Mouse (Mus musculus): ENCODE measurements around the gene Stx17.

Gene Stx17

GRCm38 (mm10) chr4:48163851-48164250, 39.1 kb downstream of the Stx17 start:
- DNase-seq (ENCODE audit: low spot score), result no peak

DNA sequence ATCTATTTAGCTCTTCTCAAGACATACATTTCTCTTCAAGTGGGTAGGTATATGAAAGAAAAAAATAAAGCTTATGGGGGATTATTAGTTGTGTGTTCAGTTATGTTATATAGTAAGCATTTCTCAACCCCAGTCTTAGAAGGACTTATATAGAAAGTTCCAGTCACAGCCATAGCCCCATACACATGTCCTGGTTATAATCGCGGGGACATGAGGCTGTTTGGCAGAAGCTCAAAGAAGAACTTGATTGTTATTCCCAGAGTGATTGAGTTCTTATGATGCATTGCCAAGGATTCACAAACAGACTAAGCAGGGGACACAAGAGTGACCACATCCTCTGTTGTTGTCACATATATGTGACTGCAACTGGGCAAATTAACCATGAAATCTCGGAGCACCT, 51.0 kb downstream of the Stx17 start:
- DNase-seq (ENCODE audit: low spot score), result no peak

DNA sequence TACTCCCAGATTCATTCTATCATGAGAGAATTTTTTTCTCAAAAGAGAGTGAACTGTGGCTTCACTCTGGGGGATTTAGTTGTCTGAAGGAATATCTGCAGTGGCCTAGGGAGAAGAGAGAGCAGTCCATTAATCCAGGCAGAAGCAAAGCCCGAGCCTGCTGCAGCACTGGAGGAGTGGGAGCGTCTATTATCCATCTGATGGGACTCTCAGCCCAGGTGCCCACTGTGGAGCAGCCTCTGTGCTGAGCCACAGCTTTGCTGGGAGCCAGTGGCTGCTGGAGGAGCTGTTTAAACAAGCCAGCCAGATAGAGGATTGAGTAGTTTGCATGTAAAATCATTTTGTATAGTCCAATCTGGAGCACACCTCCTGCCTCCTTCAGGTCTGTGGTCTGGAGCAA, 56.2 kb downstream of the Stx17 start:
- no peak for DNase-seq (ENCODE audit: low spot score)

DNA sequence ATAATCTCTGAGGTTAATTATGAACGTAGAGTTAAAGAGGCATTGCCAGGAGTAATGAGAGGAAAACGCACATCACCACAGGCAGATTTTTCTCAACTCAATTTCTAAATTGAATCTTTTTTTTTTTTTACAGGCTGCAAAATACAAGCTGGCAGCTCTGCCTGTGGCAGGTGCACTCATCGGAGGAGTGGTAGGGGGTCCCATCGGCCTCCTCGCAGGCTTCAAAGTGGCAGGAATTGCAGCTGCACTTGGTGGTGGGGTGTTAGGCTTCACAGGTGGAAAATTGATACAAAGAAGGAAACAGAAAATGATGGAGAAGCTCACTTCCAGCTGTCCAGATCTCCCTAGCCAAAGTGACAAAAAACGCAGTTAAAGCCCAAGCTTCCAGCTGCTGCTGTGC, 56.7 kb downstream of the Stx17 start:
- no peak for DNase-seq (ENCODE audit: low spot score)

DNA sequence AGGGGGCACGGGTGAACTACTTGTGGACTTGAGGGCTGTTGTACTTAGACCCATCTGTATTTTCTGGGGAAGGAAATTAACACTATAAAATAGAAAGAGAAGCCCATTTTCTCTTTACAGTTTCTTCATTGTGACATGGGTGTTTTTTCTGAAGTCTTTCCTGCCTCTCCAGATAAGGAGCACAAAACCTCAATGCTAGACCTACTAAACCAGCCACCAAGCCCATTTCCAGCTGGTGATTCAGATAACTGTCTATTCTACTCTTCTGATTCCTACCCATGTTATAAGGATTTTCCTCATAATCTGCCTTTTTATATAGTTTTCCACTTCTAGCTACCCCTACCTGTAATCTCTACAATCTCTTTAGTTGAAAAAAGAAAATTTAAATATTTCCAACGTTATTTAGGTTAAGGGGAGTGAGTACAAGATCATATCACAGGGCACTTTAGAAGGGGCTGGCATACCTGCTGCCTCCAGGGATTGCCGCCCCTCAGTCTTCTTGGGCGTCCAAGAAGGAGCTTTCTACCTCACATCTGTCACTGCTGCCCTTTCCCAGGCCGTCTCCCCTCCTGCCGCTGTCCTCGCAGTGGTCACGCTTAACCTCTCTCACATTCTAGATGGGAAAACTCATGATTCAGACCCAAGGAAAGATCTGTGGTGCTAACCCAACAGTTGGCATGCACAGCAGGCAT, 57.5 kb downstream of the Stx17 start:
- DNase-seq (ENCODE audit: low spot score), result no peak

DNA sequence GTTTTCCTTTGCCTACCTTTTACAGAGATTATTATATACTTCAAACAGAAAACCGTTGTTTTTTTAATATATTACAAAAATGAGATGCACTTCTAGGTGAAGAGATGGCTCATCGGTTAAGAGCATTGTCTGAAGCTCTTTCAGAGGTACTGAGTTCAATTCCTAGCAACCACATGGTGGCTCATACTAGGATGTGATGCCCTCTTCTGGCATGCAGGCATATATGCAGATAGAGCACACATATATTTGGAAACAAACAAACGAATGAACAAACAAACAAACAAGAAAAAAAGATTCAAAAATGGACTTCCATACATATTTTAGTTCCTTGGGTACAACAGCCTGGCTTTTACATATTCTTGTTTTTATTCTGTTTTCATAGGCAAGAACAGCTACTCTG, 73.2 kb downstream of the Stx17 start:
- no peak for DNase-seq (ENCODE audit: low spot score)

- no peak for DNase-seq (ENCODE audit: low spot score)
These were observed 73.7 kb downstream of the Stx17 start for GRCm38 (mm10) chr4:48198447-48198846.

DNA sequence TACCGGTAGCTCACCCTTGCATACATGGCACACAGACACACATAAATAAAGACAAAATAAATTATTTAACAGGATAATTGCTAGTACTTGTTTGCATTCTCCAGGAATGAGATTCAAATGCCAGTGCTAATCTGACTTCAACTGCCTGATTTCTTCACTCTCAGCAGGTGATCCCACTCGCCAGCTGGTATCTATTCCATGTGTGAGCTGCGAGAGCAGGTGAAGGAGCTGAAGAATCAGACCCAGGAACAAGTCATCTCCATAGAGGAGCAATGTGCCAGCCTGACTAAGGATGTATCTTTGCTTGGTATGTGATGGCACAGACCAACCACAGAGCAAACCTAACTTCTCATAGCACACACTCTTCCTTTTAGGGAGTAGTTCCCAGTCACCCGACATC, 78.8 kb downstream of the Stx17 start:
- no peak for DNase-seq (ENCODE audit: low spot score)

GRCm38 (mm10) chr4:48225173-48225572, 100.5 kb downstream of the Stx17 start:
- DNase-seq (ENCODE audit: low spot score), result peak; percentile 69

DNA sequence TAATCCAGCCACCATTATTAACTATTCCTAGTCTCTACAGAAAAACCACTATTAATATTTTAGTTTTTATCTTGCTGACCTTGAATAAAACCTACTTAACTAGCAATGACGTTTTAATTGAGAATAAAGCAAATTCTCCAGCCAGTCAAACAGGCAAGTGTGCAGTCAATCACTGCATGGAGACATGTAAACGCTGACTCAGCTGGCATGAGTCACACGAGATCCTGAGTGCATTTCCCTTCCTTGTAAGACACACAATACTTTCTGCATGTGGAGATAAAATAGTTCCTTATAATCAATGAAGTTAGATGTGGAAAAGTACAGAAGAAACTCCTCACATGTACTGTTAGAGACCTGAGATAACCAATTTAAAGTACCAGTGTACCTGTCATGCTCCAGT, 100.9 kb downstream of the Stx17 start:
- DNase-seq (ENCODE audit: low spot score), result no peak

- no peak for DNase-seq (ENCODE audit: low spot score)
These were observed 102.1 kb downstream of the Stx17 start for GRCm38 (mm10) chr4:48226800-48227199.
